8 mouse cellular contexts compared by ENCODE assay signal in genomic region chr8:13785764-13786299, GRCm38 (mm10). TPM values are rescaled to one million over a fixed set of nuclear protein-coding genes. Genes with fewer than 3 reads are reported as not detected.
A peak's percentile ranks its signal among the peaks of the same experiment; 100 is the strongest.
DNase-seq lines count a peak whose midpoint lies in the region; ATAC-seq and TF ChIP-seq lines count a peak whose summit lies in the region.

No protein-coding gene starts in this region.

- TF ChIP-seq CTCF in CH12.LX (conservative IDR thresholded peaks at IDR 0.05 in 1 of 2, IDR thresholded peaks at IDR 0.05 in 1 of 2; ENCODE audit: low read depth in 2 of 2, low read length in 2 of 2) = peak in 1 of 2 experiments; percentile 78; a peak in 2 of 4 replicates
- TF ChIP-seq CTCF in heart, postnatal 0 days (IDR thresholded peaks at IDR 0.05; ENCODE audit: low read depth) = peak; percentile 77
- TF ChIP-seq CTCF in testis, adult 2 months (IDR thresholded peaks at IDR 0.05; ENCODE audit: control insufficient read depth, insufficient read depth, insufficient replicate concordance, low read depth, low read length) = peak; percentile 80; the same call in 1 of the 2 replicates

- peak overlapping the region; percentile 84 for H3K9ac ChIP-seq in CH12.LX (ENCODE audit: insufficient read depth, low read depth)
- peak overlapping the region; percentile 85 for H3K9ac ChIP-seq in forebrain, embryonic 12.5 days
- H3K9ac ChIP-seq in heart, postnatal 0 days (replicated peaks; ENCODE audit: low read depth, low read length) = peak overlapping the region; percentile 95
- H3K9ac ChIP-seq in liver, embryonic 16.5 days (ENCODE audit: low read depth, low read length) = peak overlapping the region; percentile 90
- H3K9ac ChIP-seq in neural tube, embryonic 13.5 days = peak overlapping the region; percentile 92

- peaks cover 4 to 37% of the 10 kb centered on the region in 2 experiments; a peak in 3 of 4 replicates for H3K4me1 ChIP-seq in CH12.LX (ENCODE audit: control insufficient read depth in 1 of 2, insufficient read depth in 2 of 2)
- peaks cover 12% of the 10 kb centered on the region for H3K4me1 ChIP-seq in forebrain, embryonic 12.5 days
- H3K4me1 ChIP-seq in heart, postnatal 0 days (ENCODE audit: control insufficient read depth, insufficient read depth) = peaks cover 4% of the 10 kb centered on the region; the same call in 1 of the 2 replicates
- peaks cover 13% of the 10 kb centered on the region for H3K4me1 ChIP-seq in liver, embryonic 16.5 days (ENCODE audit: control insufficient read depth, low read depth, low read length)
- H3K4me1 ChIP-seq in neural tube, embryonic 13.5 days (replicated peaks) = peaks cover 22% of the 10 kb centered on the region
- no peaks in the 10 kb centered on the region; the same call in 1 of the 2 replicates for H3K4me1 ChIP-seq in testis, adult 2 months (ENCODE audit: control insufficient read depth, insufficient read depth, low read length)

- H3K9me3 ChIP-seq in CH12.LX (replicated peaks; ENCODE audit: low read length) = no peaks in the 10 kb centered on the region
- H3K9me3 ChIP-seq in forebrain, embryonic 12.5 days = no peaks in the 10 kb centered on the region
- H3K9me3 ChIP-seq in heart, postnatal 0 days (replicated peaks; ENCODE audit: control insufficient read depth, low read length) = no peaks in the 10 kb centered on the region
- no peaks in the 10 kb centered on the region for H3K9me3 ChIP-seq in liver, embryonic 16.5 days (replicated peaks; ENCODE audit: control insufficient read depth, low read length)
- H3K9me3 ChIP-seq in neural tube, embryonic 13.5 days = no peaks in the 10 kb centered on the region

- peak overlapping the region; percentile 77 for H3K27ac ChIP-seq in CH12.LX (ENCODE audit: insufficient read depth, low read depth)
- H3K27ac ChIP-seq in forebrain, embryonic 12.5 days = peak overlapping the region; percentile 99
- H3K27ac ChIP-seq in heart, postnatal 0 days (ENCODE audit: low read depth) = peak overlapping the region; percentile 99
- peak overlapping the region; percentile 92 for H3K27ac ChIP-seq in liver, embryonic 16.5 days (ENCODE audit: low read length)
- H3K27ac ChIP-seq in neural tube, embryonic 13.5 days (replicated peaks) = peak overlapping the region; percentile 99
- H3K27ac ChIP-seq in testis, adult 2 months (ENCODE audit: control insufficient read depth, insufficient read depth, low read depth, low read length) = peak overlapping the region; percentile 98

- TF ChIP-seq RAD21 in CH12.LX (IDR thresholded peaks at IDR 0.05; ENCODE audit: low read depth, low read length) = peak; percentile 44

- no peak for TF ChIP-seq EP300 in CH12.LX (IDR thresholded peaks at IDR 0.05; ENCODE audit: low read length)
- TF ChIP-seq EP300 in heart, postnatal 0 days (IDR thresholded peaks at IDR 0.05; ENCODE audit: low read depth) = peak; percentile 98

- in situ Hi-C loops in CH12.LX (cut with MboI; ENCODE audit: low pct_ligation_motif_present, low pct_unique_long_range_greater_than_20kb, low sequenced_read_pairs) = loop anchor here (10.0 kb wide), 1 partner anchor 99 kb away; no protein-coding TSS in a partner anchor

- no peaks in the 10 kb centered on the region for H3K27me3 ChIP-seq in CH12.LX (replicated peaks)
- H3K27me3 ChIP-seq in forebrain, embryonic 12.5 days = no peaks in the 10 kb centered on the region
- no peaks in the 10 kb centered on the region for H3K27me3 ChIP-seq in heart, postnatal 0 days (ENCODE audit: control insufficient read depth, insufficient read depth, low read length)
- no peaks in the 10 kb centered on the region for H3K27me3 ChIP-seq in liver, embryonic 16.5 days (ENCODE audit: control insufficient read depth, insufficient read depth, low read depth, low read length)
- no peaks in the 10 kb centered on the region for H3K27me3 ChIP-seq in neural tube, embryonic 13.5 days
- no peaks in the 10 kb centered on the region for H3K27me3 ChIP-seq in testis, adult 2 months (ENCODE audit: control insufficient read depth, insufficient read depth, low read length)

- peak overlapping the region; percentile 52; the same call in 1 of the 2 replicates for H3K4me2 ChIP-seq in CH12.LX (ENCODE audit: insufficient read depth, low read depth, poor library complexity, severe bottlenecking)
- peak overlapping the region; percentile 77 for H3K4me2 ChIP-seq in forebrain, embryonic 12.5 days
- peak overlapping the region; percentile 89 for H3K4me2 ChIP-seq in heart, postnatal 0 days (ENCODE audit: low read depth, low read length)
- H3K4me2 ChIP-seq in liver, embryonic 16.5 days (ENCODE audit: low read depth, low read length) = peak overlapping the region; percentile 71
- peak overlapping the region; percentile 84 for H3K4me2 ChIP-seq in neural tube, embryonic 13.5 days

- peak; percentile 96 for DNase-seq in CH12.LX (ENCODE audit: extremely low read depth)
- DNase-seq in c-Kit-positive CD71-positive TER-119-negative erythroid progenitor cells, embryonic 14.5 days (ENCODE audit: low read depth) = peak; percentile 92
- DNase-seq in heart, postnatal 0 days (ENCODE audit: low spot score) = peak; percentile 93
- peak; percentile 100 for DNase-seq in kidney, postnatal 4 days

- peak; percentile 96 for ATAC-seq in forebrain, embryonic 12.5 days (ENCODE audit: low FRiP score)
- peak; percentile 96 for ATAC-seq in heart, postnatal 0 days (ENCODE audit: insufficient read depth, low read depth)
- ATAC-seq in liver, embryonic 16.5 days (ENCODE audit: low read depth) = peak; percentile 89
- ATAC-seq in neural tube, embryonic 13.5 days (ENCODE audit: low read depth) = peak; percentile 97

- no peak for TF ChIP-seq POLR2A in CH12.LX (IDR thresholded peaks at IDR 0.05; ENCODE audit: low read depth, low read length)
- TF ChIP-seq POLR2A in testis, adult 2 months (IDR thresholded peaks at IDR 0.05; ENCODE audit: control insufficient read depth, low read depth, low read length) = peak; percentile 70; the same call in 1 of the 2 replicates

- WGBS in forebrain, embryonic 12.5 days = under 1% methylated on average over 47 of the region's 47 CpGs
- WGBS in heart, postnatal 0 days = under 1% methylated on average over 45 of the region's 47 CpGs
- WGBS in liver, embryonic 16.5 days (ENCODE audit: insufficient replicate concordance) = under 1% methylated on average over 47 of the region's 47 CpGs
- under 1% methylated on average over 45 of the region's 47 CpGs for WGBS in neural tube, embryonic 13.5 days

- peak overlapping the region; percentile 72 to 75 (median 73) for H3K4me3 ChIP-seq in CH12.LX (replicated peaks in 1 of 3; ENCODE audit: low read depth in 2 of 3, low read length in 2 of 3, poor library complexity in 1 of 3)
- peak overlapping the region; percentile 72 for H3K4me3 ChIP-seq in forebrain, embryonic 12.5 days (replicated peaks)
- peak overlapping the region; percentile 84 for H3K4me3 ChIP-seq in heart, postnatal 0 days (ENCODE audit: low read depth, low read length)
- peak overlapping the region; percentile 77 for H3K4me3 ChIP-seq in liver, embryonic 16.5 days (ENCODE audit: low read depth, low read length)
- H3K4me3 ChIP-seq in neural tube, embryonic 13.5 days = peak overlapping the region; percentile 68
- H3K4me3 ChIP-seq in testis, adult 2 months (ENCODE audit: control insufficient read depth, low read depth, low read length) = peak overlapping the region; percentile 89

- H3K79me2 ChIP-seq in CH12.LX (replicated peaks; ENCODE audit: control insufficient read depth, extremely low read depth, insufficient read depth, poor library complexity, severe bottlenecking) = peaks cover under 1% of the 10 kb centered on the region; the same call in 1 of the 2 replicates

- H3K36me3 ChIP-seq in CH12.LX (replicated peaks in 1 of 2; ENCODE audit: control insufficient read depth in 1 of 2, insufficient read depth in 1 of 2, low read length in 1 of 2) = peaks cover 17 to 43% of the 10 kb centered on the region in 2 experiments
- peaks cover 39% of the 10 kb centered on the region for H3K36me3 ChIP-seq in forebrain, embryonic 12.5 days (replicated peaks)
- peaks cover 39% of the 10 kb centered on the region for H3K36me3 ChIP-seq in heart, postnatal 0 days (replicated peaks; ENCODE audit: control insufficient read depth, insufficient read depth, low read length)
- H3K36me3 ChIP-seq in liver, embryonic 16.5 days (ENCODE audit: control insufficient read depth, insufficient read depth) = peaks cover 9% of the 10 kb centered on the region
- H3K36me3 ChIP-seq in neural tube, embryonic 13.5 days = peaks cover 48% of the 10 kb centered on the region
- peaks cover 3% of the 10 kb centered on the region for H3K36me3 ChIP-seq in testis, adult 2 months (ENCODE audit: control insufficient read depth, insufficient read depth, low read length)

- dilution Hi-C loops in CH12.LX (cut with MboI; ENCODE audit: extremely low pct_ligation_motif_present, extremely low pct_unique_long_range_greater_than_20kb, low sequenced_read_pairs) = no loop called here

RNA-seq across cellular contexts. Expression of gene Upf3a, which starts 0.4 kb away (rescaled TPM):
- total RNA-seq in CH12.LX (2012; rRNA removed) (25.0 and 26.6 TPM in 2 replicates), CH12.LX (2014; rRNA removed) (16.4 and 18.1 TPM in 2 replicates)
- 40.5 and 50.6 TPM in 2 replicates for polyA plus RNA-seq in CH12.LX (2012; ENCODE audit: insufficient read length, low read depth)
- 42.0 and 45.0 TPM in 2 replicates for polyA plus RNA-seq in forebrain, embryonic 12.5 days (2016; fragmentation: Nextera tagmentation; extraction: Ambion mirVana)
- 5.8 and 6.4 TPM in 2 replicates for total RNA-seq in heart, postnatal 0 days (2014; rRNA removed; ENCODE audit: low replicate concordance)
- 19.6 and 19.7 TPM in 2 replicates for polyA plus RNA-seq in heart, postnatal 0 days (2015; fragmentation: Nextera tagmentation; extraction: Ambion mirVana)
- polyA plus RNA-seq in liver, embryonic 16.5 days (2015; fragmentation: Nextera tagmentation; extraction: Ambion mirVana) = 10.0 and 11.5 TPM in 2 replicates
- 42.4 and 46.2 TPM in 2 replicates for polyA plus RNA-seq in neural tube, embryonic 13.5 days (2015; fragmentation: Nextera tagmentation; extraction: Ambion mirVana)
- 103 and 110 TPM in 2 replicates for polyA plus RNA-seq in testis, adult 2 months (2012; rRNA removed)

RNA-seq across cellular contexts. Expression of gene Cdc16, which starts 28.4 kb away (rescaled TPM):
- 55.6 and 57.9 TPM in 2 replicates for total RNA-seq in CH12.LX (2012; rRNA removed)
- total RNA-seq in CH12.LX (2014; rRNA removed) = 94.3 and 107 TPM in 2 replicates
- polyA plus RNA-seq in CH12.LX (2012; ENCODE audit: insufficient read length, low read depth) = 54.2 and 55.1 TPM in 2 replicates
- 219 and 221 TPM in 2 replicates for polyA plus RNA-seq in forebrain, embryonic 12.5 days (2016; fragmentation: Nextera tagmentation; extraction: Ambion mirVana)
- total RNA-seq in heart, postnatal 0 days (2014; rRNA removed; ENCODE audit: low replicate concordance) = 80.9 and 89.3 TPM in 2 replicates
- polyA plus RNA-seq in heart, postnatal 0 days (2015; fragmentation: Nextera tagmentation; extraction: Ambion mirVana) = 52.0 and 53.1 TPM in 2 replicates
- 40.1 and 41.2 TPM in 2 replicates for polyA plus RNA-seq in liver, embryonic 16.5 days (2015; fragmentation: Nextera tagmentation; extraction: Ambion mirVana)
- 166 and 175 TPM in 2 replicates for polyA plus RNA-seq in neural tube, embryonic 13.5 days (2015; fragmentation: Nextera tagmentation; extraction: Ambion mirVana)
- 23.1 and 26.7 TPM in 2 replicates for polyA plus RNA-seq in testis, adult 2 months (2012; rRNA removed)

RNA-seq across cellular contexts. Expression of gene AF366264, which starts 52.4 kb away (rescaled TPM):
- total RNA-seq in CH12.LX (2012; rRNA removed) = not detected in 2 replicates
- total RNA-seq in CH12.LX (2014; rRNA removed) = not detected in 2 replicates
- not detected in 2 replicates for polyA plus RNA-seq in CH12.LX (2012; ENCODE audit: insufficient read length, low read depth)
- not detected in 2 replicates for polyA plus RNA-seq in forebrain, embryonic 12.5 days (2016; fragmentation: Nextera tagmentation; extraction: Ambion mirVana)
- not detected in 2 replicates for total RNA-seq in heart, postnatal 0 days (2014; rRNA removed; ENCODE audit: low replicate concordance)
- not detected in 2 replicates for polyA plus RNA-seq in heart, postnatal 0 days (2015; fragmentation: Nextera tagmentation; extraction: Ambion mirVana)
- not detected in 2 replicates for polyA plus RNA-seq in liver, embryonic 16.5 days (2015; fragmentation: Nextera tagmentation; extraction: Ambion mirVana)
- not detected in 2 replicates for polyA plus RNA-seq in neural tube, embryonic 13.5 days (2015; fragmentation: Nextera tagmentation; extraction: Ambion mirVana)
- 26.9 and 39.9 TPM in 2 replicates for polyA plus RNA-seq in testis, adult 2 months (2012; rRNA removed)

Comparison
In these comparisons a context has a peak if more than half of its experiments do, and no peak if none do; other contexts are left out.
1. Peak in every context shown above with its lines: DNase-seq, ATAC-seq, H3K4me3 ChIP-seq and H3K27ac ChIP-seq.
2. RNA of gene AF366264, which starts 52.4 kb away (polyA plus RNA-seq): 26.9 to 39.9 TPM in testis, adult 2 months; not detected in CH12.LX, not detected in forebrain, embryonic 12.5 days, not detected in heart, postnatal 0 days, not detected in liver, embryonic 16.5 days and not detected in neural tube, embryonic 13.5 days; every median in the first group is over 10 times any median in the second.